Mouse (Mus musculus) lung, embryonic 14.5 days (tissue): Measurements from ENCODE around the gene Lrmda. TPM values are rescaled to one million over a fixed set of nuclear protein-coding genes. Genes with fewer than 3 reads are reported as not detected.

Experiments
- ATAC-seq: fragments of 200-750 bp; cut with Nextera tagmentation; 2 replicates; pipeline ENCODE4 v1.8.0; 2017; ENCODE audit warnings: mild to moderate bottlenecking, moderate TSS enrichment, moderate library complexity; ENCODE audit not compliant: insufficient read depth
- DNase-seq: peaks from one replicate; pipeline ENCODE4 v3.0.0-alpha.2; 2015
- H3K27ac ChIP-seq: fragments of 300-500 bp; sonication (generic); 2 replicates; pipeline ENCODE4 v1.5.1; 2014; ENCODE audit warnings: low read depth, mild to moderate bottlenecking, moderate library complexity
- H3K27me3 ChIP-seq: fragments of 300-500 bp; sonication (generic); 2 replicates; pipeline ENCODE4 v1.6.1; 2014; ENCODE audit warnings: low read length, control low read depth; ENCODE audit not compliant: insufficient read depth
- H3K36me3 ChIP-seq: fragments of 300-500 bp; sonication (generic); 2 replicates; pipeline ENCODE4 v1.6.1; 2014; ENCODE audit warnings: control low read depth; ENCODE audit not compliant: insufficient read depth
- H3K4me1 ChIP-seq: fragments of 300-500 bp; sonication (generic); 2 replicates; pipeline ENCODE4 v1.6.1; 2014; ENCODE audit warnings: antibody characterized with exemption, control low read depth; ENCODE audit not compliant: insufficient read depth
- H3K4me2 ChIP-seq: fragments of 300-500 bp; sonication (generic); 2 replicates; pipeline ENCODE4 v1.6.1; 2014; ENCODE audit warnings: mild to moderate bottlenecking
- H3K4me3 ChIP-seq: fragments of 300-500 bp; sonication (generic); 2 replicates; pipeline ENCODE4 v1.5.1; 2014; ENCODE audit warnings: low read depth, low read length
- H3K9ac ChIP-seq: fragments of 300-500 bp; sonication (generic); 2 replicates; pipeline ENCODE4 v1.6.1; 2014
- H3K9me3 ChIP-seq: fragments of 300-500 bp; sonication (generic); 2 replicates; pipeline ENCODE4 v1.6.1; 2016; ENCODE audit warnings: low read depth, low read length, control low read depth
- CTCF ChIP-seq: IDR thresholded peaks from 2 replicates; pipeline ENCODE4 v1.5.1; 2016; ENCODE audit warnings: antibody characterized with exemption, low read depth
- WGBS: fragments of 180-500 bp; shearing (Covaris S2); extraction: QIAGEN DNeasy Blood & Tissue Kit; methylation state at CpG from one replicate; pipeline ENCODE4 v1.1.7; 2014; 5-methylcytosine and 5-hydroxymethylcytosine counted together
- polyA plus RNA-seq: library from polyadenylated mRNA; unstranded; fragments of >200 nt; fragmentation: Nextera tagmentation; extraction: Ambion mirVana; gene quantifications from 2 replicates; pipeline ENCODE4 v1.2.1, GENCODE M21; 2014

Gene Lrmda
- polyA plus RNA-seq, 1 experiment from 2014 or later, result 1.1 TPM

DNA sequence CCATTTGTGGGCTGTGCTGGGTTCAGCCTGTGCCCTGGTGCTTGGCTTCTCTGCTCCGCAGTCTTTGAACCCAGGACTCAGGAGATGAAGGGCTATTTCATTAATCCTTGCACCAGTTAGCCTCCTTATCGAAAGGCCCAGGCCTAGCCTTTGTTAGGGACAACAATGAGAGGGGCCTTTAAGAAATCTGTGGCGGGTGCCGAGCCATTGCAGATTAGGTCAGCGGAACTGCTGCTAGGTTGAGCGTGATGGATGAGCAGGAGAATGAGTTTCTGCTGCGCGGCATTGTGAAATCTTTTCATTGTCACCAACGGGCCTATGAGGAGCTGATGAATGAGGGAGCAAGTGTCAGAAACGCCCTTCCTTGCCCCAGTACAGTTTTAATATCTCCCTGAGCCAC is 475.4 kb downstream of the Lrmda start:
- Histone ChIP-seq H3K27ac (no peak overlapping the region), H3K4me2 (no peak overlapping the region), H3K36me3 (no peaks in the 10 kb centered on the region), H3K9ac (no peak overlapping the region), H3K9me3 (no peaks in the 10 kb centered on the region), H3K27me3 (no peaks in the 10 kb centered on the region), H3K4me1 (no peaks in the 10 kb centered on the region), H3K4me3 (no peak overlapping the region)
- DNase-seq (peak; percentile 34), ATAC-seq (no peak)
- 23% methylated on average over 10 of the region's 10 CpGs for WGBS
- TF ChIP-seq CTCF, result no peak

DNA sequence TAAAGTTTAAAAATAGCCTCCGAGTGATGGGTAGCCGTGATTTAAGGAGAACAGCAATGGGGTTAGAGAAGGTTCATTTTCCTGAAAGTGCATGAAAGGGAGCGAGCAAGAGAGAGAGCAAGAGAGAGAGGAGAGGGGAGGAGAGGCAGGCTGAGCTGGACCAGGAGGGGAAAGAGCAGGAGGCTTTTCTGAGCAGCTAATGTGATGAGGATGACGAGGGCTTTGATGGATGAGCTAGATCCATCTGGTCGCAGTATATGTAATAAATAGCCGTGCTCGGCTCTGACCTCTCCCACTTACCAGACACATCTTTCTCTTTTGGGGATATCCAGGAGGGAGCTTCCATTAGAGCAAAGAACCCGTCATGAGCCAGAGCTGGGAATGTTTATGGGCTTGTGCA is 475.8 kb downstream of the Lrmda start:
- Histone ChIP-seq H3K9ac (no peak overlapping the region), H3K4me1 (no peaks in the 10 kb centered on the region), H3K36me3 (no peaks in the 10 kb centered on the region), H3K9me3 (no peaks in the 10 kb centered on the region), H3K4me2 (no peak overlapping the region), H3K27me3 (no peaks in the 10 kb centered on the region), H3K4me3 (no peak overlapping the region), H3K27ac (no peak overlapping the region)
- TF ChIP-seq CTCF, result no peak
- WGBS, result 28% methylated on average over 8 of the region's 8 CpGs
- DNase-seq (no peak), ATAC-seq (no peak)

DNA sequence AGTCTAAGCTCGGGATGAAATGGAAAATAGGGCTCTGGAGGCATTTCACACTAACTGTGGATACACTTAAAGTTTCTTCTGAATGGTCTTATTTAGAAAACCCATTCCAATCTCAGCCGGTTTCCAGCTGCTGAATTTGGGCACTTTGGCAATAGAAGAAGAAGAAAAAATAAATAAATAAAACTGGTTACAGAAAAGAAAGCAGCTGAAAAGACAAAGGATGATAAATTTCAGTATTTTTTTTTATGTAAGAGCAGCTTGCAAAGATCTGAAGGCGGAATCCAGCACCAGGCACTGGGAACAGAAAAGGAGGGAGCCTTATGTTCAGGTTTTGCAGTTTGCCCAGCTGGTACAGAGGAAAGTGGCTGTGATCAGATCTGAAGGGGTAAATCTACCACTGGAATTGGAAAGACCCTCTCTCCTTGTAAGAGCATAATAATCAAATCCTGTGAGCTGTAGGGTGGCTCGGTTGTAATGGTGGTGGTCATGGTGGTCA is 478.2 kb downstream of the Lrmda start:
- ATAC-seq (no peak), DNase-seq (peak; percentile 23)
- TF ChIP-seq CTCF, result no peak
- H3K9ac ChIP-seq, result no peak overlapping the region
- 62% methylated on average over 4 of the region's 4 CpGs for WGBS
- no peak overlapping the region for H3K27ac ChIP-seq
- no peaks in the 10 kb centered on the region for H3K36me3 ChIP-seq
- H3K4me3 ChIP-seq, result no peak overlapping the region
- H3K4me1 ChIP-seq, result no peaks in the 10 kb centered on the region
- H3K27me3 ChIP-seq, result no peaks in the 10 kb centered on the region
- H3K4me2 ChIP-seq, result no peak overlapping the region
- no peaks in the 10 kb centered on the region for H3K9me3 ChIP-seq

DNA sequence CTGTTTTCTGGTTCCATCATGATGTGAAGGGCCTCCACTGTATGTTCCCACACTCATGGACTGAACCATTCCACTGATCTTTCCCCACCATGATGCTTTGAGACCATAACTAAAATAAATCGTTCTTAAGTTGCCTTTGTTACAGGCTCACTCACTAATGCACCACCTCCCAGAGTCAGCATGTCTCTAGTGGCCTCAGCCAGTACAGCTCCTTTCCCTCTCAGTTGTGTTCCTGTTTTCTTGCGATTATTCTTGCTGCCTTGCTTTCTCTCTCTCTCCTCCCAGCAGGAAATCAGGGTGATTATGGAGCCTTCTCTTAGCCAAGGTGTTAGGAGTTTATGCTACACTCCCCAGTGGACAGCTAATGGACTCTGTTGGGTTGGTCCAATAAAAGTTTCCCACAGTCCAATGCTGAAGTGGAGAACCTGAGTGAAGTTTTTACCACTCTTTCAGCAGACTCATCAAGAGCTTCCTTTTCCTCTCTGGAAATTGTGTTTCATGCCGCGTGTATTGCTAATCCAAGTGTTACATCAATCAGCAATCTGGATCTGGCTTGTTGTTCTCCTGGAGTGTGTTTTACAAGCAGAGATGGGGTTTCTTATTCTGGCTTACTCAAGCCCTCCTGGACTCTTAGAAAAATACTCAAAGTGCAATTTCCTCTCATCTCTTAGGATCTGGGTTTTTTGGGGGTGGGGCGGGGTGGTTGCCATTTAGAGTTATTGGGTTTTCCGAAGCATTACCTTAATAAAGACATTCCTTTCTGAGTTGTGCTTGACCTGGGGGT is 490.4 kb downstream of the Lrmda start:
- Histone ChIP-seq H3K27ac (no peak overlapping the region), H3K9me3 (no peaks in the 10 kb centered on the region), H3K9ac (no peak overlapping the region), H3K4me3 (no peak overlapping the region), H3K4me1 (0 out of 2 replicates have a peak, but pooled peaks cover 8% of the 10 kb centered on the region), H3K36me3 (no peaks in the 10 kb centered on the region), H3K27me3 (no peaks in the 10 kb centered on the region), H3K4me2 (no peak overlapping the region)
- DNase-seq, result no peak
- WGBS, result 72% methylated on average over 6 of the region's 6 CpGs
- 0 out of 2 replicates have a peak, but pooled peaks have one; percentile 12 for TF ChIP-seq CTCF
- no peak for ATAC-seq

DNA sequence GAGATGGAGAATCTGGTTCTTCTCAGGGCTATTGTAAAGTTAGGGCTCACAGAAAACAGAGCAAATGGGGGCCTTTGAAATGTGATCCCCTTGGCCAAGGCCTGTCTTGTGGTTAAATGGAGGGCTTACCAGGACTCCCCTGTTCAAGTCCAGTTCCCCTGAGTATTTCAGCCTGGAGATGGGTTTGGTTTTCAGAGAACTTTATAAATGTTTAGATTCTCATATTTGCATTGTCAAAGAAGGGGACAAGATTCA is 490.9 kb downstream of the Lrmda start:
- no peak for DNase-seq
- Histone ChIP-seq H3K4me3 (no peak overlapping the region), H3K4me2 (no peak overlapping the region), H3K36me3 (no peaks in the 10 kb centered on the region), H3K4me1 (0 out of 2 replicates have a peak, but pooled peaks cover 8% of the 10 kb centered on the region), H3K9ac (no peak overlapping the region), H3K27ac (no peak overlapping the region), H3K27me3 (no peaks in the 10 kb centered on the region), H3K9me3 (no peaks in the 10 kb centered on the region)
- ATAC-seq, result no peak
- TF ChIP-seq CTCF, result no peak

DNA sequence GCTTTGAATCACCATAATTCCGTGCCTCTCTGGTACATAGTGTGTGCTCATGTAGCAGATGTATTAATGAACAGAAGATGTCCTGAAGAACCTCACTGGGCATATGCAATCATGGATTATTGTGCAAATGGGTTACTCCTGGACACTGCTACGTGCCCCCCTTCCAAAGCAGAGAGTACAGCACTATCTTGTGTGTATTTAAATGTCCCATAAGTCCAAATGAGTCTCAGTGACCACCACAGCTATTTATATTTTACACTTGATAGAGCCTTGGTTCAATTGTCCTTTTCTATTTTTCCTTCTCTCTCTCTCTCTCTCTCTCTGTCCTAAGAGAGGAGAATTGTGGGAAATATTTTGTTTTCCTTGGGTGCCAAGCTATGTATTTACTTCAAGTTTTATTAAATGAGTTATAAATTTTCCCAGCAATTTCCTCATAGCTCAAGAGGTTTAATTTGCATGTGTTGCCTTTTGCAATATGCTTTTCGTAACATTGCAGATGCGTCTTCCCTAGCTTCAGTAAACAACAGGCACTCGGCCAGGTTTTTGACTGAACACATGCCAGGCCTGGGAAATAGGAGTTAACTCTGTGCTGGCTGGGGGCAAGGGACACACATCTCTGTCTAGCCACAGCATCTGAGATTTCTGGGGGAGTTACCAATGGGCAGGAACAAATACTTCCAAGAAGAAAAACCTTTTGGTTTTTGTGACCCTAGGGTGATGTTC is 495.0 kb downstream of the Lrmda start:
- Histone ChIP-seq H3K36me3 (no peaks in the 10 kb centered on the region), H3K27ac (no peak overlapping the region), H3K4me2 (no peak overlapping the region), H3K27me3 (no peaks in the 10 kb centered on the region), H3K9me3 (no peaks in the 10 kb centered on the region), H3K4me1 (0 out of 2 replicates have a peak, but pooled peaks cover 3% of the 10 kb centered on the region), H3K9ac (no peak overlapping the region), H3K4me3 (no peak overlapping the region)
- ATAC-seq (peak; percentile 81), DNase-seq (peak; percentile 95)
- TF ChIP-seq CTCF, result no peak
- WGBS, result 41% methylated on average over 5 of the region's 5 CpGs

DNA sequence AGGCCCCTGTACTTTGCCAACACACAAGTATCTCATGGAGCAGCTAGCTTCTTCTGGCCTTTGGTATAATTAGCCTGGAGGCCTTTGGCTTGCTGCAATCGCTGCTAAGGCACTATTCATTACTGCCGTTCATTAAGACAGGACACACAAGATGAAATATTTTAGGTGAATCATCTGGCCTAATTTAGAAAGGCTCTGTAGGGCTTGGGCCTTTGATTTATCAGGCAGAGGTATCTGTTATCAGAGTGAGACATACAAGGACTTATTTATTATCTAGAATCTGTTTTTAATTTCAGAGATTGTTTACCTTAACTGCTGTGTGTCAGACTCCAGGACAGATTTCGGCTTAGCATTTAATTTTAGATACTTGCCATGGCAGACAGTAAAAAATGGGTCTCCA is 511.2 kb downstream of the Lrmda start:
- Histone ChIP-seq H3K36me3 (no peaks in the 10 kb centered on the region), H3K4me1 (no peaks in the 10 kb centered on the region), H3K9me3 (no peaks in the 10 kb centered on the region), H3K27me3 (no peaks in the 10 kb centered on the region), H3K27ac (no peak overlapping the region), H3K4me3 (no peak overlapping the region), H3K4me2 (no peak overlapping the region), H3K9ac (no peak overlapping the region)
- no peak for TF ChIP-seq CTCF
- no peak for DNase-seq
- 51% methylated on average over 3 of the region's 3 CpGs for WGBS
- ATAC-seq, result no peak
